Mouse (Mus musculus): ENCODE data around the gene Zfpm1. TPM values are rescaled to one million over a fixed set of nuclear protein-coding genes. Genes with fewer than 3 reads are reported as not detected.

The Zfpm1 gene
- polyA plus RNA-seq, 1 experiment from 2014 or later = 2.1 TPM

DNA sequence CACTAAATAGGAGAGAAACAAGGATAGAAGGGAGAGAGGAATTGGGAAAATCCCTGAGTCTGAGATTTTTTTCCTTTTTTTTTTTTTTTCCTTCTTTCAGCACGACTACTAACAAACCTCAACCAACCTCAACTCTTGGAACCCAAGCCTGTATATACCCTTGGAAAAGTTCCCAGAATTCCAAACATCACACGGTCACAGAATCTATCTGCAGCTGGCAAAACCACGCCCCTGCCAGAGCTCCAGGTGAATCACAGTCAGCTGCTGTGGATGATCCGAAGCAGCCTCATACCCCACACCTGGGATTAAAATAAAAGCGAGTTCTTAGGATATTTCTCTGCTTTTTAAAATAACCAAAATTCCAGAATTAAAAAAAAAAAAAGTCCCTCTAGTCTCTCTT is 60.4 kb downstream of the Zfpm1 start:
- H3K36me3 ChIP-seq (ENCODE audit: control insufficient read depth, insufficient read depth, low read length) = no peaks in the 10 kb centered on the region
- no peak for ATAC-seq (ENCODE audit: insufficient read depth, low FRiP score)
- WGBS = 19% methylated on average over 5 of the region's 5 CpGs
- no peak overlapping the region for H3K4me2 ChIP-seq (ENCODE audit: low read depth, low read length)
- peaks cover 28% of the 10 kb centered on the region for H3K4me1 ChIP-seq (ENCODE audit: control insufficient read depth, insufficient read depth, low read length)
- H3K27me3 ChIP-seq (ENCODE audit: control insufficient read depth, insufficient read depth, low read length) = peaks cover 3% of the 10 kb centered on the region; the same call in 1 of the 2 replicates
- H3K4me3 ChIP-seq (replicated peaks; ENCODE audit: low read length) = no peak overlapping the region
- no peaks in the 10 kb centered on the region for H3K9me3 ChIP-seq (replicated peaks; ENCODE audit: control insufficient read depth, low read length)
- H3K9ac ChIP-seq (ENCODE audit: low read length) = no peak overlapping the region
- no peak overlapping the region for H3K27ac ChIP-seq (ENCODE audit: low read length)

DNA sequence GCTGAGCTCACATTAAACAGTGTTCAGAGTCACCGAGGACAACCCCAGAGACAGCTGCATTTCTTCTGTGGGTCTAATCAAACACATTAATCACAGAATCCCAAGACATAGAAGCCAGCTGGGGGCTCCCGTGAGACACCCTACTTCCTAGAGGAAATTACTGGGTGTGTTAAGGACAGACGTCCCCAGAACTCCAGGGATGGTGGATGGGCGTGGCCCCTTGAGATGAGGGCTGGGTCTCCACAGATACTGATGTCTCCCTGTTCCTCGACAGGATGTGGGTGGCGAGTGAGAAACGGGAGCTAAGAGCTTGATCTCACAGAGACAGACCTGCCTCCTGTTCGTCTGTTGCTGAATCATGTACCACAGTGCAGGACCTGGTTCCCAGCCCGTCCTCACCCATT is 60.9 kb downstream of the Zfpm1 start:
- ATAC-seq (ENCODE audit: insufficient read depth, low FRiP score) = no peak
- H3K4me3 ChIP-seq (replicated peaks; ENCODE audit: low read length) = 0 out of 2 replicates have a peak overlapping the region, but pooled peaks have one; percentile 31
- H3K36me3 ChIP-seq (ENCODE audit: control insufficient read depth, insufficient read depth, low read length) = no peaks in the 10 kb centered on the region
- no peak overlapping the region for H3K27ac ChIP-seq (ENCODE audit: low read length)
- 3% methylated on average over 9 of the region's 9 CpGs for WGBS
- no peaks in the 10 kb centered on the region for H3K9me3 ChIP-seq (replicated peaks; ENCODE audit: control insufficient read depth, low read length)
- peak overlapping the region; percentile 60 for H3K4me2 ChIP-seq (ENCODE audit: low read depth, low read length)
- no peaks in the 10 kb centered on the region for H3K27me3 ChIP-seq (ENCODE audit: control insufficient read depth, insufficient read depth, low read length)
- peak overlapping the region; percentile 20 for H3K9ac ChIP-seq (ENCODE audit: low read length)
- peaks cover 28% of the 10 kb centered on the region for H3K4me1 ChIP-seq (ENCODE audit: control insufficient read depth, insufficient read depth, low read length)

DNA sequence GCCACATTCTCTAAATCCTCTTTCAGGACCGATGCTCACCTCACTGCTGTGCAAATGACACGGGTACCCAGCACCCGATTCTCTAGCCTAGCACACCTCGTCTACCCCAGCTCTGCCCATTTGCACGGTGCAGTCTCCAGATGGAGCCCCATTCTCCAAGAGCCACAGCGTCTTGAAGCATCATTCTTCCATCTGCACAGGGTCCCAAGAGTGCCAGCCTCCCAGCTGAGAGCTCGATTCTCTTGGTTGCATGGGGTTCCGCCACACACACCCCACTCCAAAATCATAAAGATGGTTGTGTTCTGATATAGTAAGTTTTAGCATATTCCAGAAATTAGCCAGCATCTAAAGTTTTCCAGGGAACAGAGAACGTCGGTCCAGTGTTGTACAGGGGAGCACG is 61.4 kb downstream of the Zfpm1 start:
- ATAC-seq (ENCODE audit: insufficient read depth, low FRiP score) = no peak
- Histone ChIP-seq H3K9me3 (replicated peaks; ENCODE audit: control insufficient read depth, low read length) (no peaks in the 10 kb centered on the region), H3K36me3 (ENCODE audit: control insufficient read depth, insufficient read depth, low read length) (no peaks in the 10 kb centered on the region), H3K4me2 (ENCODE audit: low read depth, low read length) (peak overlapping the region; percentile 60), H3K9ac (ENCODE audit: low read length) (peak overlapping the region; percentile 20), H3K27me3 (ENCODE audit: control insufficient read depth, insufficient read depth, low read length) (no peaks in the 10 kb centered on the region), H3K4me1 (ENCODE audit: control insufficient read depth, insufficient read depth, low read length) (peaks cover 28% of the 10 kb centered on the region), H3K27ac (ENCODE audit: low read length) (no peak overlapping the region), H3K4me3 (replicated peaks; ENCODE audit: low read length) (peak overlapping the region; percentile 31)
- WGBS = 4% methylated on average over 11 of the region's 11 CpGs

DNA sequence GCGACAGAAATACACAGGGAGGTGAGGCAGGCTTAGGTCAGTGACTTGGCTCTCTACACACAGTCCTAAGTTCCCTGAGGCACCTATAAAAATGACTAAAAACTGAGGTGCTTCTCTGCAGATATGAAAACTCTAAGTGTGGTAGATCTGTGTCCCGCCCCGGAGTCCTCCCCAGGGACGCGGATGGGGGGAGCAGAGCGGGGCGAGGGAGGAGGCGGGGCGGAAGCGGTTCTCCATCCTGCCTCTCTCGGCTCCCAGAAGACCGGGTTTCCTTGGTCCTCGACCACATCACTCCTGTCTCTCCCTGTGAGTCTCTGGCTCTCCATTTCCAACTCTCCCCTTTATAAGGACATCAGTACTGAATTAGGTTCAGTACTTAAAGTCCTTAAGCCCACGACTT is 61.8 kb downstream of the Zfpm1 start:
- peak overlapping the region; percentile 20 for H3K9ac ChIP-seq (ENCODE audit: low read length)
- no peaks in the 10 kb centered on the region for H3K27me3 ChIP-seq (ENCODE audit: control insufficient read depth, insufficient read depth, low read length)
- no peaks in the 10 kb centered on the region for H3K36me3 ChIP-seq (ENCODE audit: control insufficient read depth, insufficient read depth, low read length)
- H3K4me3 ChIP-seq (replicated peaks; ENCODE audit: low read length) = peak overlapping the region; percentile 31
- peak overlapping the region; percentile 60 for H3K4me2 ChIP-seq (ENCODE audit: low read depth, low read length)
- no peak for ATAC-seq (ENCODE audit: insufficient read depth, low FRiP score)
- peaks cover 28% of the 10 kb centered on the region for H3K4me1 ChIP-seq (ENCODE audit: control insufficient read depth, insufficient read depth, low read length)
- H3K9me3 ChIP-seq (replicated peaks; ENCODE audit: control insufficient read depth, low read length) = no peaks in the 10 kb centered on the region
- H3K27ac ChIP-seq (ENCODE audit: low read length) = no peak overlapping the region
- WGBS = under 1% methylated on average over 14 of the region's 14 CpGs

DNA sequence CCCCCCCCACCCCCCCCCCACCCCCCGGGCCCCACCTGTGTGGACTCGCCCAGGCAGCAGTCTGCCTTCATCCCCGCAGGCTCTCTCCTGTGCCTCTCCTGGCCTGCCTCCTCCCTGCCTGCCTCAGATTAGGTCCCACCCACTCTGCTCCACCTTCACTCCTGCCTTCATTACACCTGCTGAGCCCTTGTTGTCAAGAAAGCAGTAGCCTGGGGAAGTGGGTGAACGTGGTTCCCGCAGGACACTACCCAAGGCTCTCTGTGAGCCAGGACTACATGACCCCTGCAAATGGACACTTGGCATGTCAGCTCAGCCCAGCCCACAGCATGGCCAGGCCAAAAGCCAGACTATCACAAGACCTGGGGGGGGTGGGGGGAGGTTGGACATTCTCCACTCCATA is 62.3 kb downstream of the Zfpm1 start:
- Histone ChIP-seq H3K4me2 (ENCODE audit: low read depth, low read length) (peak overlapping the region; percentile 60), H3K36me3 (ENCODE audit: control insufficient read depth, insufficient read depth, low read length) (no peaks in the 10 kb centered on the region), H3K9me3 (replicated peaks; ENCODE audit: control insufficient read depth, low read length) (no peaks in the 10 kb centered on the region), H3K9ac (ENCODE audit: low read length) (peak overlapping the region; percentile 20; the same call in 1 of the 2 replicates), H3K27ac (ENCODE audit: low read length) (no peak overlapping the region), H3K4me3 (replicated peaks; ENCODE audit: low read length) (no peak overlapping the region), H3K4me1 (ENCODE audit: control insufficient read depth, insufficient read depth, low read length) (peaks cover 28% of the 10 kb centered on the region), H3K27me3 (ENCODE audit: control insufficient read depth, insufficient read depth, low read length) (no peaks in the 10 kb centered on the region)
- peak; percentile 41; the same call in 1 of the 2 replicates for ATAC-seq (ENCODE audit: insufficient read depth, low FRiP score)
- 2% methylated on average over 2 of the region's 5 CpGs for WGBS

DNA sequence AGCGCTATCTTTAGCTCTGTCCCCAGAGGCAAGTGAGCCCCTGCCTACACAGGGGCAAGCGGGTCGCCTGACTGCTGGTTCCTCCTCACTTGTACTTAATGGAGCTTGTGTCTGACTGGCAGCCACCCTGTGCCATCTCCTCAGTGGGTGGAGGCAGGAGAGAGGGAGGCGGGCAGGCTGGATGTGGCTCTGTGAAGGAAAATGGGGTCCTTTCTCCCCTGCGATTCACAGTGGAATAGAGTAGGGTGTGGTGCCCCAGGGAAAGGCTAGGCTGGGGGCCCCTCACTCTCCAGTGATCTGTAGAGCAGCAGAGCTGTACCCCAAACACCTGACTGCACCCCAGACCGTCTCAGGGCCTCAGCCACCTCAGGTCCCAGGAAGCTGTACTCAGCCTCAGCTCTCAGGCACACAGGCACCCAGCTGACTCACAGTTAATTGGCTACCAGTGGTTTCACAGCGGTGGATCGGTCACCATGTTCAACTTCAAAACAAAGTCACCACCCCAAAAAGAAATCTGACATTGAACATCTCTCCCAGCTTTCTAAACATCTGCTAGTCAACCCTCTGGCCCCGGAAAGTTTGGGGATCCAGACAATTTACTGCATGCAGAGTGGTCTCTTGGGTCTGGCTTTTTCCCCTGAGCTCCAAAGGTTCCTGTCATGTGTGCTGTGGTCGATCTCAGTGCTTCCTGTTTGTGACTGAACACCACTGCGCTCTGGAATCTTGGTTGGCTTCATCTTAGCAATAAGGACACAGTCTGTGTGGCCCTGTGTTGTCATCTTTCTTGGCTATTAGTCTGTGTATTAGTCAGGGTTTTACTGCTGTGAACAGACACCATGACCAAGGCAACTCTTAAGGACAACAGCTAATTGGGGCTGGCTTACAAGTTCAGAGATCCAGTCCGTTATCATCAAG is 63.5 kb downstream of the Zfpm1 start:
- H3K4me2 ChIP-seq (ENCODE audit: low read depth, low read length) = no peak overlapping the region
- H3K27ac ChIP-seq (ENCODE audit: low read length) = no peak overlapping the region
- H3K9me3 ChIP-seq (replicated peaks; ENCODE audit: control insufficient read depth, low read length) = no peaks in the 10 kb centered on the region
- H3K27me3 ChIP-seq (ENCODE audit: control insufficient read depth, insufficient read depth, low read length) = no peaks in the 10 kb centered on the region
- 57% methylated on average over 12 of the region's 12 CpGs for WGBS
- H3K9ac ChIP-seq (ENCODE audit: low read length) = no peak overlapping the region
- peaks cover 33% of the 10 kb centered on the region for H3K4me1 ChIP-seq (ENCODE audit: control insufficient read depth, insufficient read depth, low read length)
- ATAC-seq (ENCODE audit: insufficient read depth, low FRiP score) = no peak
- no peak overlapping the region for H3K4me3 ChIP-seq (replicated peaks; ENCODE audit: low read length)
- H3K36me3 ChIP-seq (ENCODE audit: control insufficient read depth, insufficient read depth, low read length) = no peaks in the 10 kb centered on the region

DNA sequence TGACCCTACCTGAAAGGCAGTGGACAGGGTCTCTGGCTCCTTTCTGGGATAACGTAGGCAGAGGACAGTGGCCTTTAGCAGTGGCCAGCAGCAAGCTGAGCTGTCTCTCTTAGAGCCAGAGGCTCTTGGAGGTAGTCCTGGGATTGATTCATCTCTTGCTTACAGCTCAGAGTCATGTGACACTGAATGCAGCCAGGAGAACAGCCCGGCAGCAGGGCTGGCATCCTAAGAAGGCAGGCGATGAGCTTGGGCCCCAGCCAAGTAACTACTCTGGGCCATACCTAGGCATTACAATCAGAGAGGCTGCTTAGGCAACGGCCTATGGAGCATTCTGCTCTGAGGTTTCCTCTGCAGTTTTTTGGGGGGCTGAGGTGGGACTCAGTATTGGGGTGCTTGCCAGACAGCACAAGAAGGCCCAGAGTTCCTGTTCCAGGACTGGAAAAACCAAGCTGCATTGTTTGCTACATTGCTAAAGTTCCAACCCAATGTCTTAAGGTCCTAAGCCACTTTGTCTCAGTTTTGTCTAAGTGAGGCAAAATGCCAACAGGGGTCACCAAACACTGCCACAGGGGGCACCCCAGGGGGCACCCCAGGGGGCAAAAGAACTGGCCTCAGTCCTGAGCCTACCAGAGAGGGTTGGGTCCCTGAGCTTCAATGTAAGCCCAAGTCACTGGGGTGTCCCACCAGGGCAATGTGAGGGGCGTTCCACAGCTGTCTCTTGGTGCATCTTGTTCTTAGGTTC is 66.0 kb downstream of the Zfpm1 start:
- H3K4me1 ChIP-seq (ENCODE audit: control insufficient read depth, insufficient read depth, low read length) = peaks cover 26% of the 10 kb centered on the region
- H3K27me3 ChIP-seq (ENCODE audit: control insufficient read depth, insufficient read depth, low read length) = no peaks in the 10 kb centered on the region
- WGBS = 66% methylated on average over 5 of the region's 5 CpGs
- H3K4me2 ChIP-seq (ENCODE audit: low read depth, low read length) = no peak overlapping the region
- no peaks in the 10 kb centered on the region for H3K36me3 ChIP-seq (ENCODE audit: control insufficient read depth, insufficient read depth, low read length)
- no peaks in the 10 kb centered on the region for H3K9me3 ChIP-seq (replicated peaks; ENCODE audit: control insufficient read depth, low read length)
- H3K9ac ChIP-seq (ENCODE audit: low read length) = no peak overlapping the region
- H3K4me3 ChIP-seq (replicated peaks; ENCODE audit: low read length) = no peak overlapping the region
- ATAC-seq (ENCODE audit: insufficient read depth, low FRiP score) = no peak
- no peak overlapping the region for H3K27ac ChIP-seq (ENCODE audit: low read length)

DNA sequence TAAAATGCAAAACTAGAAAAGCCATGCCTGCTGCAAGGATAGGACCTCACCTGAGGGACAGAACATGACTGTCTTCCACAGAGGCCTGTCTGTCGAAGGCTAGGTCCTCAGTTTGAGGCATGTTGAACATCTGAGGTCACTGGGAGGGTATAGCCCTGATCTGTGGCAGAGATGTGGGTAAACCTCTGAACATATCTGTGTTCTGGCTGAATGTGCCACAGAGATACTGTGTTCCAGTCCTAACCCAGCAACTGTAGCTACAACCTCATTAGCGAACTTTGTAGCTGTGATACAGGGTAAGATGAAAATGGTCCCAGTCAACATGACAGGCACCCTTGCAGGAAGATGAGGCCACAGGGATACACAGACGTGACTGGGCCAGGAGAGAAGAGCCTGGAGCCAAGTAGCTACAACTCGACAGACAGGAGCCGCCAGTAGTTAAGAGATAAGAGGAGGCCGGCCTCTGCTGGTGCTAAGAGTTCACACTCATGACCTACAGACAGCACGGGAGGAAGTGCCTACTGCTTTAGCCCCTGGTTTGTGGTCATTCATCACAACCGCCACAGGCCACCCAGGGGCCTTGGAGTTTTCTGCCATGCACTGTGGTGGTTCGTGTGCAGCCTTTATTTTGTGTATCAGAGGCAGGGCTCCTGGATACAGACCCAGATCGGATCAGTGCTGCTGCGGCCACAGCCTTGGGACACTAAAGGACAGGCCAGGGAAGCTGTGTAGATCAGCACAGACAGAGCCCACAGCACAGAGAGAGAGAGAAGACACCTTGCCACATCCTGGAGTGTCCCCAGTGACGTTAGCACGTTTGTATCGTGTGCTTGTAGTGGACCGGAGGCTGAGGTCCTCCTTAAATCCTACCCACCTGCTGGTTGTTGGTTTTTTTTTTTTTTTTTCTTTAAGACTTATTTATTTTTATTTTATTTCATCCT is 67.7 kb downstream of the Zfpm1 start:
- WGBS = 35% methylated on average over 15 of the region's 15 CpGs

More for the DNA sequence above, 67.7 kb downstream of the Zfpm1 start:
- no peak overlapping the region for H3K4me2 ChIP-seq (ENCODE audit: low read depth, low read length)
- no peaks in the 10 kb centered on the region for H3K27me3 ChIP-seq (ENCODE audit: control insufficient read depth, insufficient read depth, low read length)
- peaks cover 10% of the 10 kb centered on the region for H3K4me1 ChIP-seq (ENCODE audit: control insufficient read depth, insufficient read depth, low read length)
- no peaks in the 10 kb centered on the region for H3K36me3 ChIP-seq (ENCODE audit: control insufficient read depth, insufficient read depth, low read length)
- H3K9me3 ChIP-seq (replicated peaks; ENCODE audit: control insufficient read depth, low read length) = no peaks in the 10 kb centered on the region
- H3K4me3 ChIP-seq (replicated peaks; ENCODE audit: low read length) = no peak overlapping the region
- no peak for ATAC-seq (ENCODE audit: insufficient read depth, low FRiP score)
- H3K27ac ChIP-seq (ENCODE audit: low read length) = no peak overlapping the region
- no peak overlapping the region for H3K9ac ChIP-seq (ENCODE audit: low read length)

Data from stomach, embryonic 16.5 days (tissue).